Mouse (Mus musculus): Measurements from ENCODE around the gene Colca2.

The Colca2 gene

GRCm38 (mm10) chr9:51278500-51279381 is at the start of gene Colca2:
Gene Colca2 (minus strand): TSS chr9:51278569.
- DNase-seq (ENCODE audit: low spot score in 2 of 2): peak; percentile 71 to 73

GRCm38 (mm10) chr9:51327555-51327903 is 49.2 kb upstream of the Colca2 start:
- DNase-seq (ENCODE audit: low spot score in 2 of 2): no peak

GRCm38 (mm10) chr9:51326619-51327554 is 48.5 kb upstream of the Colca2 start:
- no peak for DNase-seq (ENCODE audit: low spot score in 2 of 2)

GRCm38 (mm10) chr9:51324406-51325065 is 46.2 kb upstream of the Colca2 start:
- DNase-seq (ENCODE audit: low spot score in 2 of 2): no peak

- no peak for DNase-seq (ENCODE audit: low spot score in 2 of 2)
Measured at GRCm38 (mm10) chr9:51320096-51320495, 41.7 kb upstream of the Colca2 start.

- DNase-seq (ENCODE audit: low spot score in 2 of 2): no peak
Measured at GRCm38 (mm10) chr9:51318246-51318645, 39.9 kb upstream of the Colca2 start.

DNA sequence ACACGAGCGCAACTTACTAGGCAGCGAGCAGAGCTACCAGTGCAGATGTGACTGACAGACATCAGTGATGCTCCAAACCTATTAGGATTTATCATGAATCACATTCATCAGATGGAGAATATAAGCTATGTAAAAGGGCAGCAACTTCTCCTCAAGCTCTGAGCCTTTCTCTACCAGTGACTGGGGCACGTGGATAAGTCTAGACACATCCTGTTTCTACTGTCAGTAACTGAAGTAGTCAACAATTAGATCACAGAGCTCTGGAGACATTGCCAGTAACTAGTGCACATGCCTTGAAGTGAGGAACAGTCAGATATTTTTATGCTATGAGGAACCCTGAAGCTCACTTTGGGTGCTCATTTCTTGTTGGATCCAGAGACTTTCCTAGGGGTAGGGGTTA is 39.0 kb upstream of the Colca2 start:
- no peak for DNase-seq (ENCODE audit: low spot score in 2 of 2)

- no peak for DNase-seq (ENCODE audit: low spot score in 2 of 2)
Measured at GRCm38 (mm10) chr9:51315402-51316063, 37.2 kb upstream of the Colca2 start.

- no peak for DNase-seq (ENCODE audit: low spot score in 2 of 2)
Measured at GRCm38 (mm10) chr9:51312554-51313317, 34.4 kb upstream of the Colca2 start.

- DNase-seq (ENCODE audit: low spot score in 2 of 2): no peak
Measured at GRCm38 (mm10) chr9:51310515-51310914, 32.1 kb upstream of the Colca2 start.

DNA sequence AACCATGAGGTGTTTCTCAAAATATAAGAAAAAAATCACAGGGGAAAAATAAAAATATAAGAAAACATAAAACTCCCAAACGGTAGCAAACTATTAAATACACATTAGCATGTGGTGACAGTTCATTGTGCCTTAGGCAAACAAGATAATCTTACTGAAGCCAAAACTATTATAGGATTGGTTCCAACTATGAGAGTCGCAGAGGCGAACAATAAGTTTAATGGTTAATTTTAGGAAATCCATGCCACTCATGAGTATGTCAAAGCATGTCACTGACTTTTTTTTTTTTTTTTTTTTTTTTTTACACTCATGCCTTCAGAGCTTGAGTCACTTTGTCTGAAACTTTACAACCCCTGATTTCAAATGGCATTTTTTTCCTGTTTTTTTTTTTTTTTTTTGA is 28.0 kb upstream of the Colca2 start:
- DNase-seq (ENCODE audit: low spot score in 2 of 2): no peak

GRCm38 (mm10) chr9:51305146-51305545 is 26.8 kb upstream of the Colca2 start:
- no peak for DNase-seq (ENCODE audit: low spot score in 2 of 2)

GRCm38 (mm10) chr9:51303980-51304379 is 25.6 kb upstream of the Colca2 start:
- DNase-seq (ENCODE audit: low spot score in 2 of 2): no peak

- DNase-seq (ENCODE audit: low spot score in 2 of 2): no peak
Measured at GRCm38 (mm10) chr9:51293541-51293940, 15.2 kb upstream of the Colca2 start.

DNA sequence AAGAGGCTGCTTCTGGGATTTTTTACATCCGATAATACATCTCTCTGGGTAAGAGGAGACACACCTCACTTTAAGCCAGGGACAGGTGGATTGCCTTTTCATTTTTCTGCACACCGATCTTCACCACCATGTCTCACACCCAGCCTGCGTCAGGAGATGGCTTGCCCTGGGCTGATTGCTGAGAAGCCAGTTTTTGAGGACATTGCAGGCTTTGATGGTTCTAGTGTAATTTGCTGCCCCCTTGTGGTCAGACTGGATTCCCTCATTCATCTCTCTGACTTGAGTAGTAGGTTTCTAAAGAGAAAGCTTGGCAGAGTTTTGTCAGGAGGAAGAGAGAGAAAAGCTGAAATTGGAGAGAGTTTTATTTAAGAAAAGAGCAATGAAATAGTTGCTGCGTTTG is 14.3 kb upstream of the Colca2 start:
- DNase-seq (ENCODE audit: low spot score in 2 of 2): peak; percentile 40 to 55

DNA sequence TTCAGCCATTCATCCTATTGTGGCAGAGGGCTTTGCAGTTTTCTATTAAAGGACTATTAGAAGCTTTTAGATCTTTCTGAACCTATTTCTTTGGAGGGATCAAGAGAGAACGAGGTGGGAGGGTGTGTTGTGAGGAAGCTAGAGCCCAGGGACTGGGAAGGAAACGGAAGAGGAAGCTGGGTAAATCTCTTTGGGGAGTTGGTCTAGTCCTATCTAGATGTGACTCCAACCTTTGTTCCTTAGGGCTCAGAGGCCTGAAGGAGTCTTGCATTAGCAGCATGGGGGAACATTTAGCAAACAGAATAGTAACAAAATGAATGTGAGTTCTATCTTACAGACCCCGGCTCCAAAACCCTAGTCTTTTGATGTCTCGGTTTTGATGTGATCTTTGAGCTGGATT is 12.6 kb upstream of the Colca2 start:
- DNase-seq (ENCODE audit: low spot score in 2 of 2): no peak

DNA sequence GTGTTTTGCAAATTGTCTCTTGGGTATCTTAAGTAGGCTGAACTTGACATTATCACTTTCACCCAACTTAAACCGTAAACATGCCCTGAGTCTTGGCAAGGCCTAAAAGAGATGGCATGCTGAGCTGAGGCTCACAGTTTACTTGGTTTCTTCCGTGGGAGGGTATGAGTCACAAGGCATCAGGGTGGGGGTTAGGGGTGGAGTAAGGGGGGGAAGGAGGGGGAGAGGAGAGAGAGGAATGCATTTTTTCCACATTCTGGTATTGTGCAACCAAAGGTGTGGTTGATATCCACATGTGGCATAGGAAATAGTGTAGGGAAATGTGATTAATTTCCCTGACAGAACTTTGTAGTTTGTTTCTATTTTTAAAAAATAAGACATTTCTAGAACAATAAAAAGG is 7.7 kb upstream of the Colca2 start:
- DNase-seq (ENCODE audit: low spot score in 2 of 2): no peak

GRCm38 (mm10) chr9:51277834-51278498 is 403 bp downstream of the Colca2 start:
- DNase-seq (ENCODE audit: low spot score in 2 of 2): no peak

DNA sequence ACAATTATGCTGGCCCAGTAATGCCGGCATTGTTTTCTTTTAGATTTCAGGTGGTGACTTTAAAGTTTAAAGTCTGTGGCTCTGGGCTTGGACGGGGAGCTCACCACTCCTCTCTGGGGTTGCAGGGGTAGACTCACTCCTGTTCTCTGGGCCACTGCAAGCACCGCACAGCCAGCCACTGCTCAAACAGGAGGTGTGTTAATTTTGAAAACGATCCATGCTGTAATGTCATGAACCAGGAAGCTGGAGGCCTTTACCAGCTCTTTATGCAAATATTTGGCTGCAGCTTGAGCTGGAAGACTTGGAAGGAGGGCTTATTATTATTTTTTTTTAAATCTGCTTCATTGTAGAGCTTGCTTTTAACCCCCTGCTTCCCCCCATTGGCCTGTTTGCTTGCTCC is 3.7 kb downstream of the Colca2 start:
- no peak for DNase-seq (ENCODE audit: low spot score in 2 of 2)

DNA sequence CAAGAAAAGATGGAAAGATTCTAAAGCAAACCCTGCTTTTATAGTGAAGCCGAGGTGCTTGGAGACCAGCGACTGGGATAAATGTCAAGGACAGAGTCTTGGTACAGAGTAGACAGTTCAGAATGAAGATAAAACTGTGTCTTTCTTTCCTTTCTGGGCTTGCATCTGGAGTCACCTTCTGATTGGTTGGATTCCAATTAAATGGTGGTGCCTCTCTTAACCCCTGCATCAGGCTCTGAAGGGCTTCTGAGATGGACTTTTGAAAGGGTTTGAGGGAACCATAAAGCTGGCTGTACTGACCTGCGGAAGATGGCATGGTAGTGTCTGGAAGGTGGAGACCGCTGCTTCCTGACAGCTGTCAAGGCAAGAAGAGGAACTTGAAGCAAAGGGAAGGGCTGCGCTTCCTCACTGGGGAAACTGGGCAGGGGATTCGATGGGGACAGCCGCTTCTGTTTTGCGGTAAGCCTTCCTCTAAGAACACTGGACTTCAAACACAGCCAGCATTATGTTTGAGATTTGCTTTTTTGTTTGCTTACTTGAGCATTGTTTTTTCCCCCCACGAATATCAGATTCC is 4.7 kb downstream of the Colca2 start:
- no peak for DNase-seq (ENCODE audit: low spot score in 2 of 2)

Data from urinary bladder, adult 18-20 months (tissue).